Mouse (Mus musculus): ENCODE results near the gene Tusc2. TPM values are rescaled to one million over a fixed set of nuclear protein-coding genes. Genes with fewer than 3 reads are reported as not detected.
"Not testable (repeated sequence)": the region's sequence is repeated elsewhere in the genome, so short reads cannot be mapped to it uniquely, and the experiment has no call there.

Tusc2 gene
- polyA plus RNA-seq, 1 experiment = 23.3 TPM

- H3K4me3 ChIP-seq (replicated peaks) = peak within 1 kb of the TSS; percentile 96
- TF ChIP-seq GATA1 (IDR thresholded peaks at IDR 0.05; ENCODE audit: borderline replicate concordance, low read length) = no peak
- no peak for TF ChIP-seq FLI1 (IDR thresholded peaks at IDR 0.05; ENCODE audit: low read length)
- peaks cover 77% of the 10 kb centered on the region for H3K4me1 ChIP-seq
- no peaks in the 10 kb centered on the region for H3K9me3 ChIP-seq
- H3K36me3 ChIP-seq (replicated peaks; ENCODE audit: low read length) = peaks cover 2% of the 10 kb centered on the region
- peaks cover 8% of the 10 kb centered on the region for H3K27me3 ChIP-seq (replicated peaks)
Observed at GRCm38 (mm10) chr9:107551117-107551889, 11.8 kb upstream of the Tusc2 start, which contains the start of gene Rassf1. Gene Rassf1, plus strand, starts transcription at chr9:107551555.

GRCm38 (mm10) chr9:107551890-107552355 is 11.1 kb upstream of the Tusc2 start:
- Histone ChIP-seq H3K4me1 (peaks cover 77% of the 10 kb centered on the region), H3K36me3 (replicated peaks; ENCODE audit: low read length) (peaks cover 6% of the 10 kb centered on the region), H3K9me3 (no peaks in the 10 kb centered on the region), H3K4me3 (replicated peaks) (peak overlapping the region; percentile 96), H3K27me3 (replicated peaks) (peaks cover 8% of the 10 kb centered on the region)
- TF ChIP-seq FLI1 (IDR thresholded peaks at IDR 0.05; ENCODE audit: low read length) (no peak), GATA1 (IDR thresholded peaks at IDR 0.05; ENCODE audit: borderline replicate concordance, low read length) (no peak)

- Histone ChIP-seq H3K4me1 (peaks cover 77% of the 10 kb centered on the region), H3K9me3 (no peaks in the 10 kb centered on the region), H3K27me3 (replicated peaks) (peaks cover 8% of the 10 kb centered on the region), H3K36me3 (replicated peaks; ENCODE audit: low read length) (peaks cover 15% of the 10 kb centered on the region), H3K4me3 (replicated peaks) (peak overlapping the region; percentile 96)
- TF ChIP-seq GATA1 (IDR thresholded peaks at IDR 0.05; ENCODE audit: borderline replicate concordance, low read length) (no peak), FLI1 (IDR thresholded peaks at IDR 0.05; ENCODE audit: low read length) (no peak)
Observed at GRCm38 (mm10) chr9:107552690-107553393, 10.2 kb upstream of the Tusc2 start.

GRCm38 (mm10) chr9:107553541-107554318 is 9.3 kb upstream of the Tusc2 start:
- Histone ChIP-seq H3K4me3 (replicated peaks) (peak overlapping the region; percentile 96), H3K9me3 (no peaks in the 10 kb centered on the region), H3K27me3 (replicated peaks) (peaks cover 8% of the 10 kb centered on the region), H3K4me1 (peaks cover 70% of the 10 kb centered on the region), H3K36me3 (replicated peaks; ENCODE audit: low read length) (peaks cover 24% of the 10 kb centered on the region)
- TF ChIP-seq GATA1 (IDR thresholded peaks at IDR 0.05; ENCODE audit: borderline replicate concordance, low read length) (no peak), FLI1 (IDR thresholded peaks at IDR 0.05; ENCODE audit: low read length) (no peak)

DNA sequence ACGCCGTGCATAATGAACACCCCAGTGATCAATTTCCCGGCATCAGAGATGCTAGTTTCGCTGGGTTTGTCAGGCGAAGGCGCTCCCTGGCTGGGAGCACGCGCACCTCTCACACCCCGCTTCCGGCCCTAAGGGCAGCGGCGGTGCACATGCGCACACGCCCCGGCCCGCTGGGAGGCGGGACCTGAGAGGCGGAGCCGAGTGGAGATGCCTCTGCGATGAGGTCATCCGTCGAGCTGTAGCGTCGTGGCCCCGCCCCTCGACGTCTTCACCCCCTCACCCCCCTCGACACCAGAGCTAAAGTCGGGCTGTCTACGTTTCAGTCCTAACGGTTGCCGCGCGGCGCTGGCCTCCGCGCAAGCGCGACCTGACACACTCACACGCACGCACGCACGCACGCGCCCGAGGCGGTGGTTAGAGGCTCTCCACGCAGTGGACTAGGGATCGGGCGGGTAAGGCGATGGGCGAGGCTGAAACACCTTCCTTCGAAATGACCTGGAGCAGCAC is 8.7 kb upstream of the Tusc2 start:
- H3K9me3 ChIP-seq = no peaks in the 10 kb centered on the region
- peaks cover 31% of the 10 kb centered on the region for H3K36me3 ChIP-seq (replicated peaks; ENCODE audit: low read length)
- H3K4me1 ChIP-seq = peaks cover 66% of the 10 kb centered on the region
- peak overlapping the region; percentile 96 for H3K4me3 ChIP-seq (replicated peaks)
- H3K27me3 ChIP-seq (replicated peaks) = peaks cover 3% of the 10 kb centered on the region
- TF ChIP-seq GATA1 (IDR thresholded peaks at IDR 0.05; ENCODE audit: borderline replicate concordance, low read length) (no peak), FLI1 (IDR thresholded peaks at IDR 0.05; ENCODE audit: low read length) (peak; percentile 13; the same call in 1 of the 2 replicates)

GRCm38 (mm10) chr9:107555031-107555457 is 8.0 kb upstream of the Tusc2 start:
- H3K36me3 ChIP-seq (replicated peaks; ENCODE audit: low read length) = peaks cover 37% of the 10 kb centered on the region
- H3K4me3 ChIP-seq (replicated peaks) = peak overlapping the region; percentile 96
- TF ChIP-seq GATA1 (IDR thresholded peaks at IDR 0.05; ENCODE audit: borderline replicate concordance, low read length) (no peak), FLI1 (IDR thresholded peaks at IDR 0.05; ENCODE audit: low read length) (no peak)
- H3K4me1 ChIP-seq = peaks cover 61% of the 10 kb centered on the region
- no peaks in the 10 kb centered on the region for H3K9me3 ChIP-seq
- no peaks in the 10 kb centered on the region for H3K27me3 ChIP-seq (replicated peaks)

DNA sequence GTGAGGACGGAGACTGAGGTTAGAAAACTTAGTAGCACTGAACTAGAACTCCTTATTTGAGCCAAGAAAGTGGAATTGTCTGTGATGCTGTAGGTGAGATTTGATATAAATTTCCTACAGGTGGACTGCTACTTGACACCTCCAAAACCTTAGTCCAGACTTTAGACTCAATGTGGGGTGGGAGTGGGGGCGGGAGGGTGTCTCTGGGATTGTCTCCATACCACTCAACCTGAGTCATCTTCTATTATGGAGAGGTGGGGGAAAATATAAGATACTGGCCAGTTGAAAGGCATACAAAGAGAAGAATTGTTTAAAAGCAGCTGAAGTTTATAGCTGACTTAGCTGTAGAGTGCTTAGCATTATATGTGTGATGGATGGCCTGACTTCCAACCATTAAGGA is 7.4 kb upstream of the Tusc2 start:
- H3K36me3 ChIP-seq (replicated peaks; ENCODE audit: low read length) = peaks cover 44% of the 10 kb centered on the region
- H3K27me3 ChIP-seq (replicated peaks) = no peaks in the 10 kb centered on the region
- peak overlapping the region; percentile 96 for H3K4me3 ChIP-seq (replicated peaks)
- TF ChIP-seq GATA1 (IDR thresholded peaks at IDR 0.05; ENCODE audit: borderline replicate concordance, low read length) (no peak), FLI1 (IDR thresholded peaks at IDR 0.05; ENCODE audit: low read length) (no peak)
- H3K9me3 ChIP-seq = no peaks in the 10 kb centered on the region
- peaks cover 54% of the 10 kb centered on the region for H3K4me1 ChIP-seq

- H3K4me3 ChIP-seq (replicated peaks) = peak overlapping the region; percentile 96
- no peaks in the 10 kb centered on the region for H3K27me3 ChIP-seq (replicated peaks)
- no peak for TF ChIP-seq FLI1 (IDR thresholded peaks at IDR 0.05; ENCODE audit: low read length)
- no peak for TF ChIP-seq GATA1 (IDR thresholded peaks at IDR 0.05; ENCODE audit: borderline replicate concordance, low read length)
- no peaks in the 10 kb centered on the region for H3K9me3 ChIP-seq
- H3K4me1 ChIP-seq = peaks cover 51% of the 10 kb centered on the region
- H3K36me3 ChIP-seq (replicated peaks; ENCODE audit: low read length) = peaks cover 50% of the 10 kb centered on the region
Observed at GRCm38 (mm10) chr9:107556346-107556745, 6.7 kb upstream of the Tusc2 start.

GRCm38 (mm10) chr9:107565556-107565955 is 2.5 kb downstream of the Tusc2 start:
- not testable (repeated sequence) for H3K9me3 ChIP-seq; H3K27me3 ChIP-seq (replicated peaks); H3K4me3 ChIP-seq (replicated peaks)
- H3K36me3 ChIP-seq (replicated peaks; ENCODE audit: low read length) = peaks cover 47% of the 10 kb centered on the region
- peaks cover 82% of the 10 kb centered on the region for H3K4me1 ChIP-seq
